Mouse (Mus musculus): ENCODE results near the gene Nrp2. TPM values are rescaled to one million over a fixed set of nuclear protein-coding genes. Genes with fewer than 3 reads are reported as not detected.

Gene Nrp2
- polyA plus RNA-seq, 1 experiment from 2014 or later = 160 TPM

DNA sequence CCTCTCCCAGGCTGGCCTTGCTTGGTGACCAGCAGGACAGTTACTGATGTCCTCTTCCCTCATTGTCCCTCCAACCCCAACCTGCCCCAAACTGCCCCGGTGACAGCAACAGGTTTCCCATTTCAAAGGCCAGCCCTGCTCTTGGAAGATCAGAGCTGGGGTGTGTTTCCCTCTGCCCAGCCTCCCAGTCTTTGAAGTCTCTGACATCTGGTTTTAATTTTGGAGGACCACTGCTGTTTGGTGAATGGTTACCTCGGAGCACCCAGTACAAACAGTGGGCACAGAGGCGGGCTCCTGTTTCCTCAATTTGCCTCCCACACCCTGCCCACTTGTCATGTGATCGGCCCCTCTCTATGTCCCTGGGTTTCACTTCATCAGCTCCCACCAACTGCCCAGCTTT, 63.7 kb downstream of the Nrp2 start:
- Histone ChIP-seq H3K79me2 (ENCODE audit: inconsistent target) (no peaks in the 10 kb centered on the region; the same call in 1 of the 2 replicates), H3K4me3 (ENCODE audit: inconsistent target) (no peak overlapping the region), H3K36me3 (ENCODE audit: inconsistent target) (peaks cover 71% of the 10 kb centered on the region), H3K27ac (peak overlapping the region; percentile 24)
- 23% methylated on average over 4 of the region's 4 CpGs for WGBS (ENCODE audit: missing documents)

DNA sequence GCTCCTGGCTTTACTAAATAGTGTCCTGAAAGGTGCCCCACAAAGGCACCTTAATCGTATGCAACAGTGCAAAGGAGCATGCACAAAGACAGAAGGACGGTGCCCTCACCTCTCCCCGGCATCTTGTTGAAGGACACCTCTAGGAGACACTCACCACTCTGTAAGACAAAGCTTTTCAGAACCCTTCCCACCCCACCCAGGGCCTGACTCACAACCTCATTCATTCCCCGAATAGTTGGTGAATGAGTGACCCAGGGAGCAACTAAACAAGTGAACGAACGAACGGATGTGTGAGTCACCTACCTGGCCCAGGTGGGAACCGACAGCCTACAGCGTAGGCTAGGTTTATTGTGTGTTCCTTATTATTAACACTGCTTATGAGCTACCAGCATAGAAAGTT, 64.5 kb downstream of the Nrp2 start:
- Histone ChIP-seq H3K36me3 (ENCODE audit: inconsistent target) (peaks cover 70% of the 10 kb centered on the region), H3K4me3 (ENCODE audit: inconsistent target) (no peak overlapping the region), H3K79me2 (ENCODE audit: inconsistent target) (no peaks in the 10 kb centered on the region; the same call in 1 of the 2 replicates), H3K27ac (no peak overlapping the region)
- 98% methylated on average over 9 of the region's 9 CpGs for WGBS (ENCODE audit: missing documents)

DNA sequence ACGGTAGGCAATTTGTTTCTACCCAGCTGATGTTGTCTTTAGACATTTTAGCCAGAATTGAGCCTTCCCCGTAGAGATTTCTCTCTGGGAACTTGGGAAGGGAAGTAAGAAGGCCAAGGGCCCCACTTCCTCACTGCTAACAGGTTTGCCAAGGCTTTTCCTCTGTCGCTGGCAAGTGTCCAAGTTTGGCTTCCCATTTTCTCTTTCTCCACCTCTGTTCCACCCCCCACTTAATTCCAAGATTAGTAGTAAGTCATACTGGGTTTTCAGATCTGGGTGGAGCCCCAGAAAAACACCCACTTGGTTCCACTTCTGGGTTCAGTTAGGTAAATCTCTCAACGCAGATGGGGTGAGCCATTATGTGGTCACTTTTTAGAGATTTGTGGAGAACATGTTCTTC, 67.5 kb downstream of the Nrp2 start:
- H3K4me3 ChIP-seq (ENCODE audit: inconsistent target) = no peak overlapping the region
- 12% methylated on average over 4 of the region's 4 CpGs for WGBS (ENCODE audit: missing documents)
- peaks cover 51% of the 10 kb centered on the region; the same call in 1 of the 2 replicates for H3K36me3 ChIP-seq (ENCODE audit: inconsistent target)
- H3K79me2 ChIP-seq (ENCODE audit: inconsistent target) = no peaks in the 10 kb centered on the region; the same call in 1 of the 2 replicates
- peak overlapping the region; percentile 42 for H3K27ac ChIP-seq

DNA sequence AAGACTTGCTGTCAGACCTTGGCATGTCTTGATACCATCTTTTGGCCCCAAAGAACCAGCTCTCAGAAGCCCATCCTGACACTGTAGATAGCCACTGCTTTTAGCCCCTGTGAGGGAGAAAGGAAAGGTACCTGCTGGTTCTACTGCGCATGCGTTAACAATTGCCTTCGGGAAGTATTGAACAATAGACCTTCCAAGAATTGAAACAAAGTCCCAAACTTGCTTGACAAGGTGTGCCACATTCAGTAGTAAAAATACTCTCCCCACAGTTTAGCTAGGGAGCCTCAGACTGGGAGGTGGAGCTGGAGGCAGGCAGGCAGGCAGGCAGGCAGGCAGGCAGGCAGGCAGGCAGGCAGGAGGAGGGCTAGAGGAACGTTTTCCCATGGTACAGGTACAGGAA, 69.3 kb downstream of the Nrp2 start:
- Histone ChIP-seq H3K79me2 (ENCODE audit: inconsistent target) (no peaks in the 10 kb centered on the region; the same call in 1 of the 2 replicates), H3K4me3 (ENCODE audit: inconsistent target) (no peak overlapping the region), H3K36me3 (ENCODE audit: inconsistent target) (peaks cover 59% of the 10 kb centered on the region), H3K27ac (no peak overlapping the region)
- WGBS (ENCODE audit: missing documents) = 85% methylated on average over 4 of the region's 4 CpGs

DNA sequence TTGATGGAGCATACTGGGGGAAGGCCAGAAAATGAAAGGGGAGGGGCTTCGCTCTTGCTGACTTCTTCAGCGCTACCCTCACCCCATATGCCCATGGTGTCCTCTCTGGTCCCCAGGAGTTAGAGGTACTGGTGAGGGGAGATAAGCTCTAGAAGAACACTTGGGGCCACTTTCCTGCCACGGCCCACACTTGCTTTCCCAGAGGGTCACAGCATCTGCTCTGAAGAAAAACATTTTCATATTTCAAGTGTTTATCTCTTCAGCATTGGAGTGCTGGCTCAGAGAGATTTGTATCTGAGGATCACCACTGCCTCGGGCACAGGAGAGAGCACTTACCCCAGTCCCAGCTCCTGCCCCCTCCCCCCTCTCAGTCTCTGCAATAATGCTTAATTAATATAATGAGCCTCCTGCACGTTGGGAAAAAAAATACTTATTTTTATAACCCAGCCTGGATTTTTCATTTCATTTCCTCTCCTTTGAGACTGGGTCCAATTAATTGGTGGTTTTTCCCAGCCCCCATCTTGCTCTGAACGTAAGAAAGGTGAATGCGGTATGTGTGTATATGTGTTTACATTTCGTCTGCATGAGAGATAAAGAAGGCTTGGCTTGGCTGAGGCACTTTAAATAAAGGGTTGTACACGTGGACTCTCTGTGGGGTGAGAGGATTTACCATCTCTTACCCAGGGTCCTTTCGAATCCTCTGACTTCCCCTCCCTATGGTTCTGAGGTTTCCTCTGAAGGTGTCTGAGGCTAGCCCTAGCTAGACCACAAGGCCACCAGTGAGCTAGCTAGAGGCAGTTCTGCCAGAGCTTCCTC, 70.2 kb downstream of the Nrp2 start:
- 71% methylated on average over 8 of the region's 10 CpGs for WGBS (ENCODE audit: missing documents)

DNA sequence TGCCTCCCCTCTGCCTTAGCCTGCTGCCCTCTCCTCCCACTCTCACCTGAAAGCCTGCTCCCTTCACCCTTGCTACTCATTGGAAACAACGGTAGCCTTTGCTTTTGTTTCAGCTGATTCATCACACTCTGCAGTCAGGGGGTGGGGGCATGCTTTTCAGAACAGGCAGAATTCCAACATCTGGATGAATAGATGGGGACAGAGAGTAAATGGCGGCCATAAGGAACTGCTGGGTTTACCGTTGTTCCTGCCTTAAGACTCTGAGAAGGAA, 70.8 kb downstream of the Nrp2 start:
- peak overlapping the region; percentile 55 for H3K27ac ChIP-seq
- H3K36me3 ChIP-seq (ENCODE audit: inconsistent target) = peaks cover 55% of the 10 kb centered on the region
- H3K4me3 ChIP-seq (ENCODE audit: inconsistent target) = no peak overlapping the region
- WGBS (ENCODE audit: missing documents) = 60% methylated on average over 3 of the region's 3 CpGs
- no peaks in the 10 kb centered on the region; the same call in 1 of the 2 replicates for H3K79me2 ChIP-seq (ENCODE audit: inconsistent target)

More for the DNA sequence above, 70.2 kb downstream of the Nrp2 start:
- Histone ChIP-seq H3K27ac (peak overlapping the region; percentile 55), H3K79me2 (ENCODE audit: inconsistent target) (no peaks in the 10 kb centered on the region; the same call in 1 of the 2 replicates), H3K36me3 (ENCODE audit: inconsistent target) (peaks cover 54% of the 10 kb centered on the region), H3K4me3 (ENCODE audit: inconsistent target) (no peak overlapping the region)

DNA sequence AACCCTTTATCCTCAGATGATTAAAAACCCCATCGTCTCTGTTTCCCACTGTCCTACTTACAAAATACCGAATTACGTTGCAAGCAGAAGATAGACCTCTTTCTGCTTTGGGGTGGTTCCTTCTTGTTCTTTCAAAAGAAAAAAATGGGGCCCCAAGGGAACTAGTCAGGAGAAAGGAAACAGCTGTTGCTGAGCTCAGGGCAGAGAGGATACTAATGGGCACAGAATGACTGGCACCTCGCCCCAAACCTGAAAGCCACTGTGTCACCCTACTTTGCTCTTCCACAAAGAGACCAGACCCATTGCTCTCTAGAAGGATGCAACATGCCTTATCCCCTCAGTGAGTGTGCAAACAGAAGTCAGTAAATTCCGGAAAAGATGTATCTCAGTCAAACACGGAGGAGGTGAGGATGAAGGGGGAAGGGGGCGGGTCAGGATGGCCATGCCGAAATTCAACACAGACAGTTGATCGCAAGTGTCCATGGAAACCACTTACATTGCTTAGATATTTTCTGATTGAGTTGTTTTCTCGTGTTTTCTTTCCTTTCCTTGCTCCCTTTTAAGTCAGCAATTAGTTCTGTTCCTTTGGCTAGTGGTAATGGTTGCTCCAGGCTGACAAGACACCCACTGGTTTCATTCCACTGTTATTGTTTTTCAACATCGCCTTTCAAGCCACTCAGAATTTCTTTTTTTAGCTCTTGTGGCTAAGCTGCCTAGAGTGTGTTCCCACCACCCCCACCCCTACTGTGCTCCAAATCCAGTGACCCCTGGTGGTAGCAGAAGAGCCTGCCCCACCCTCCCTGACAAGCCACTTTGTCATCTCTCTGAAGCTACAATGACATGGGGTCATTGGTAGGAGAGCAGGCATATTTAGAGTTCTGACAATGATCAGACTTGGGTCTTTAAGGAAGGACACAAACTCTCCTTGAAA, 71.5 kb downstream of the Nrp2 start:
- no peaks in the 10 kb centered on the region; the same call in 1 of the 2 replicates for H3K79me2 ChIP-seq (ENCODE audit: inconsistent target)
- peak overlapping the region; percentile 55 for H3K27ac ChIP-seq
- 34% methylated on average over 11 of the region's 11 CpGs for WGBS (ENCODE audit: missing documents)
- peaks cover 56% of the 10 kb centered on the region for H3K36me3 ChIP-seq (ENCODE audit: inconsistent target)
- no peak overlapping the region for H3K4me3 ChIP-seq (ENCODE audit: inconsistent target)

DNA sequence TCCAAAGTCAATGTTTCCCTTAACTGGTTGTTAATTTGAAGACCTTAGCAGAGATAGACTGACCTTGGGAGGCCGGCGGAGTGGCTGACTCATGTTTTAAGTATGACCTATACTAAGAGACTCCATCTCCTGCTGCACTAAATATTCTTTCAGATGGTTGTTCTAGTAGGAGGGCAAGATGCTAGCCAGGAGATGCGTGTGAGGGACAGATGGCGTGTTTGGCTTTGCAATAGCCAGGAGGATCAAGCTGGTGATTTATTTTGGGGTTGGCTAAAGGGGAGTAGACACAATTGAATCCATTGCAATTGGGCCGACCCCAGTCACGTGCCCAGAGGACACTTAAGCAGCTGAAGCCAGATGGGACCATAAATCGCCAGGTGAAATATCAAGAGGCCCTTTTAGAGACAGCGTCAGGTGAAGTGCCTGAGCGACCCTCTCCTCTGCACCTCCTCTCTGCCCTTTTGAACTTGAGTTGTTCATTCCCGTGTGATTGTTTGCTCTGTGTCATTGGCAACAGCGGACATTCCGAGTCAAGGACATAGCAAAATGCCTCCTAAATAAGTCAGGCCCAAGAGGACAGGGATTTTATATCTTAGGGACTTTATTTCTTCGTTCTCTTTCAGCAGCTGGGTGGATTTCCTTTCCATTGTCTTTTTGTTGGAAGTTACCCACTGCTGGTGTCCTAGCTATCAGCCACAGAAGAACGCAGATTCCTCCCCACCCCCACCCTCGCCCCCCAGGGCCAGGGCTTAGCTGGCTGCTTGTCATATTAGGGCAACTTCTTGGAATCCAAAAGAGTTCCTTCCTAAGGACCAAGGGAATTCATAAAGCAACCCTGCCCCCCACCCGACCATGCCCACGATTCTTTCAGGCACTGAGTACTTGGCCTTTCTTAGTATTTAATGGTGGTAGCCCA, 74.5 kb downstream of the Nrp2 start:
- WGBS (ENCODE audit: missing documents) = 96% methylated on average over 15 of the region's 17 CpGs
- peaks cover 72% of the 10 kb centered on the region for H3K36me3 ChIP-seq (ENCODE audit: inconsistent target)
- no peak overlapping the region for H3K27ac ChIP-seq

DNA sequence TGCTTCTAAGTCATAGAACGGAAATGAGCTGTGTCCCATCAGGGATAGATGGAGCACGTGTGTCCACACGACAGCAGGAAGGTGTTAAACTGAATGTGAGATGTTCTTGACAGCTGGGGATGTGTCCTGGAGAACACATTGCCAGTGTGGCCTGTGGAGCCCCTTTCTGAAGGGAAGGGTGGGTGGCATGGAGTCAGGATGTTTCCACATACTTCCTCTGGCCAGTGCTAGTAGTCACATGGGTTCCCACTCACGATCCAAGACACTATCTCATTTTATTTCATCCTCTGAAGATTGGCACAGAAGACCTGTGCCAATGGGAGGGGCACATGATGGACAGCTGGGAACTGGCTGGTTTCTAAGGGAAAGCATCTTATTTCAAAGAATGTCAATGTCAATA, 75.8 kb downstream of the Nrp2 start:
- Histone ChIP-seq H3K4me3 (ENCODE audit: inconsistent target) (no peak overlapping the region), H3K27ac (no peak overlapping the region), H3K36me3 (ENCODE audit: inconsistent target) (peaks cover 76% of the 10 kb centered on the region), H3K79me2 (ENCODE audit: inconsistent target) (no peaks in the 10 kb centered on the region; the same call in 1 of the 2 replicates)
- 65% methylated on average over 4 of the region's 4 CpGs for WGBS (ENCODE audit: missing documents)

More for the DNA sequence above, 74.5 kb downstream of the Nrp2 start:
- no peak overlapping the region for H3K4me3 ChIP-seq (ENCODE audit: inconsistent target)
- H3K79me2 ChIP-seq (ENCODE audit: inconsistent target) = no peaks in the 10 kb centered on the region; the same call in 1 of the 2 replicates

DNA sequence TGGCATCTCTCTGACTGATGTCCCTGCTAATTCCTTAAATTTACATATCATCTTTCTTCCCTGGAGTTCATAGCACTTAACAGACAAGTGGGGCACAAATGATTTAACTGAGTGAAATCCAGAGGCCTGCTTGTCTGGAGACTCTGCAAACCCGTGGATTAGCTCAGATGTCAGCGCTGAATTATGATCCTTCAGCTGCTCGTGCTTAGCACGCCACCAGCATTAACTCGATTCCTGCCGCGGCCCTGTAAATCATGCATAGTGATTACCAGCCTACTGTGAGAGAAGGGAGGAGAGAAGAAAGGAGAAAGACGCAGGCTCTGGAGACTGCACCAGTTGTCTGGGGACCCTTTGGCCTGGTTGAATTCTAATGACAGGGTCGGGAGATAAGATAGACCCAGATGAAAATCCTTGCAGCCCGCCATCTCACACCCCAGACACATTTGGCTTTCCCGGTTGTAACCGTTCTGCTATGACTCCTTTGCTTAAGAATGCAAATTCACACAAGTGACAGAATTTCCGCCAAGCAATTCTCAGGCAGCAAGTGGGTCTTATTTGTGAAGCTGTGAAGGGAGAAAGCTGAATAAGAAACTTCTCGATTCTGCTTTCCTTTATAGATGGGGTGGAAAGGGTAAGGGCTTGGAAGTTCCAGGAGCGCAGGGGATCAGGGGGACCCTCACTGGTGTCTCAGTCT, 77.1 kb downstream of the Nrp2 start:
- no peak overlapping the region for H3K4me3 ChIP-seq (ENCODE audit: inconsistent target)
- H3K79me2 ChIP-seq (ENCODE audit: inconsistent target) = no peaks in the 10 kb centered on the region; the same call in 1 of the 2 replicates
- 75% methylated on average over 15 of the region's 15 CpGs for WGBS (ENCODE audit: missing documents)
- H3K27ac ChIP-seq = no peak overlapping the region
- H3K36me3 ChIP-seq (ENCODE audit: inconsistent target) = peaks cover 89% of the 10 kb centered on the region

DNA sequence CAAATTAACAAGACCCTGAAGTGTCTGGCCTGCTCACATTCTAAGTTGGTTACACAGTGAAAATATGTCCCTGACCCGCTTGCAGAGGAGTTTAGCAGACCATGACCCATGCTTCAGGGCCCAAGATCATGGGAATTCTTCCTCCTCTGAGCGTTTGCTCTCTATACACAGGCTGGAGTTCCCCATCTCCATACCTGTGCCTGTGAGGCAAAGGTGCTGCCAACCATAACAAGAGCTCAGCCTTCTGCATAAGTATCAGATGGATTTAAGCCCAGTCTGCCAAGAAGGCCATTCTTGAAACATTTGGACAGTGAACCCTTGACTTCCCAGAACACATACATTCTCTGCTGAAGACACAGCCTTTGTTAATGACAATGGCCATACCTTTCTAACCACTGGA, 79.1 kb downstream of the Nrp2 start:
- WGBS (ENCODE audit: missing documents) = 93% methylated on average over 2 of the region's 2 CpGs

DNA sequence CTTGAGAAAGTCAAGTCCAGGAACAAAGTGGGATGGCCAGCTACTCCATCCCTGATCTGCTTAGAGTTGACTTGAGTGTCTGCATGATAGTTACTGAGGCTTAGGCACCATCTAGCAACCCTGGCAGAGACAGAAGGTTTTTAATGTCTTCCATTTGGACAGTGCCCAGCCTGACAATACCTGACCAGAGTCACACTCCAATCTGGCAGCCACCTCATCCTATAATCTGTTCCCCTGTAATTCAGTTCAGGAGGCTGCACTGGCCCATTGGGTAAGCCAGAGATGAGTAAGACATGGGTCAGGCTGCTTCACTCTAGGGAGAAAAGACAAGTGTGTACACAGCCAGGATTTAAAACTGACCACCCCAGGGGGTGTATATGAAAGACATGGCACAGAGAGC, 79.5 kb downstream of the Nrp2 start:
- Histone ChIP-seq H3K27ac (no peak overlapping the region), H3K4me3 (ENCODE audit: inconsistent target) (no peak overlapping the region), H3K79me2 (ENCODE audit: inconsistent target) (no peaks in the 10 kb centered on the region; the same call in 1 of the 2 replicates), H3K36me3 (ENCODE audit: inconsistent target) (peaks cover 88% of the 10 kb centered on the region)

More for the DNA sequence above, 79.1 kb downstream of the Nrp2 start:
- no peak overlapping the region for H3K27ac ChIP-seq
- no peak overlapping the region for H3K4me3 ChIP-seq (ENCODE audit: inconsistent target)
- no peaks in the 10 kb centered on the region; the same call in 1 of the 2 replicates for H3K79me2 ChIP-seq (ENCODE audit: inconsistent target)
- H3K36me3 ChIP-seq (ENCODE audit: inconsistent target) = peaks cover 88% of the 10 kb centered on the region

DNA sequence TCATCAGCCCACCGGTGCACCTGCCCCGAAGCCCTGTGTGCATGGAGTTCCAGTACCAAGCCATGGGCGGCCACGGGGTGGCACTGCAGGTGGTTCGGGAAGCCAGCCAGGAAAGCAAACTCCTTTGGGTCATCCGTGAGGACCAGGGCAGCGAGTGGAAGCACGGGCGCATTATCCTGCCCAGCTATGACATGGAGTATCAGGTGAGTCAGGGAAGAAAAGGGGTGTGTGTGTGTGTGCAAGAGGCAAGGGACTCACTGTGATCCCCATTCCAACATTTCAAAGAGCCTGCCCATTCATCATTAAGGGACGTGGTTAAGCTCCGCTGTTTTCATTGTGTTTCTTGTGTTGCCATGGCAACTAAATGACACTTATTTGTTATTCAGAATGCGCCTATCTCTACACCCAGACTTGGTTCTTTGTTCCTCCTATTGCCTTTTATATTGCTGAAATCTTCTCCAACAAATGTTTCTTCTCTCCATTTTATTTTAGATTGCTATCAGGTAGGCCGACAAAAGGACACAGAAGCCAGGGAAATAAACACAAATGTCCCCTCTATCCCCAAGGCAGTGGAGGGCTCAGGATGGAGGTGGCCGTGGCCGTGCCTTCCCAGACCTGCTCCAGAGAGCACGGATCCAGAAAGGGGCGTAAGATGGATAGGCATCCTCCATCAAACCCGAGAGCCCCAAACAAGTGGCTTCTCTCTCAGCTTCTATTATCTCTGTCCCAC, 80.4 kb downstream of the Nrp2 start:
- Histone ChIP-seq H3K79me2 (ENCODE audit: inconsistent target) (no peaks in the 10 kb centered on the region), H3K4me3 (ENCODE audit: inconsistent target) (no peak overlapping the region), H3K27ac (no peak overlapping the region), H3K36me3 (ENCODE audit: inconsistent target) (peaks cover 92% of the 10 kb centered on the region)
- WGBS (ENCODE audit: missing documents) = 94% methylated on average over 18 of the region's 18 CpGs

Measured in macrophage (primary cell).